Mouse (Mus musculus) heart, postnatal 4 days (tissue): ENCODE measurements around the gene Pabpn1. TPM values are rescaled to one million over a fixed set of nuclear protein-coding genes. Genes with fewer than 3 reads are reported as not detected.

Experiments
- DNase-seq: peaks from one replicate; pipeline ENCODE4 v3.0.0; 2021
- total RNA-seq, 2 experiments: library from RNA; stranded (reverse); gene quantifications; 2 replicates each; pipeline ENCODE4 v1.2.3; 2021

Gene Pabpn1
- total RNA-seq, 2 experiments from 2014 or later, result 141 to 142 TPM

- DNase-seq, result peak; percentile 98
Observed at GRCm38 (mm10) chr14:54893651-54894181, 1.4 kb downstream of the Pabpn1 start.

GRCm38 (mm10) chr14:54894296-54895151 lies 2.2 kb downstream of the Pabpn1 start:
- peak; percentile 73 for DNase-seq

GRCm38 (mm10) chr14:54897445-54897844 lies 5.1 kb downstream of the Pabpn1 start:
- no peak for DNase-seq

GRCm38 (mm10) chr14:54900383-54900782 lies 8.1 kb downstream of the Pabpn1 start:
- DNase-seq, result peak; percentile 78

GRCm38 (mm10) chr14:54903641-54904040 lies 11.3 kb downstream of the Pabpn1 start:
- no peak for DNase-seq

GRCm38 (mm10) chr14:54908682-54909081 lies 16.4 kb downstream of the Pabpn1 start:
- DNase-seq, result no peak

GRCm38 (mm10) chr14:54912109-54912850 lies 20.0 kb downstream of the Pabpn1 start:
- DNase-seq, result no peak

GRCm38 (mm10) chr14:54912886-54913285 lies 20.6 kb downstream of the Pabpn1 start, which contains the start of gene Slc22a17:
Gene Slc22a17 (minus strand): TSS chr14:54913132.
- DNase-seq, result peak; percentile 68

- no peak for DNase-seq
Observed at GRCm38 (mm10) chr14:54913343-54913742, 21.0 kb downstream of the Pabpn1 start.

- no peak for DNase-seq
Observed at GRCm38 (mm10) chr14:54920076-54920685, 27.9 kb downstream of the Pabpn1 start.

- DNase-seq, result peak; percentile 72
Observed at GRCm38 (mm10) chr14:54924641-54925348, 32.5 kb downstream of the Pabpn1 start.

GRCm38 (mm10) chr14:54925349-54926342 lies 33.3 kb downstream of the Pabpn1 start, which contains the start of gene Efs:
Gene Efs (minus strand): TSS chr14:54926126.
- DNase-seq, result peak; percentile 77

- peak; percentile 76 for DNase-seq
Observed at GRCm38 (mm10) chr14:54926401-54927158, 34.3 kb downstream of the Pabpn1 start.

GRCm38 (mm10) chr14:54927296-54927695 lies 35.0 kb downstream of the Pabpn1 start:
- no peak for DNase-seq

- DNase-seq, result no peak
Observed at GRCm38 (mm10) chr14:54929801-54930200, 37.5 kb downstream of the Pabpn1 start.

GRCm38 (mm10) chr14:54930431-54930830 lies 38.1 kb downstream of the Pabpn1 start:
- DNase-seq, result peak; percentile 59

- no peak for DNase-seq
Observed at GRCm38 (mm10) chr14:54932645-54933150, 40.4 kb downstream of the Pabpn1 start, which contains the start of gene Il25. Gene Il25 (plus strand): TSS chr14:54932695.

- DNase-seq, result peak; percentile 52
Observed at GRCm38 (mm10) chr14:54935904-54936830, 43.9 kb downstream of the Pabpn1 start, which contains the start of gene Cmtm5. Gene Cmtm5 (plus strand): TSS chr14:54936261.
